Mouse (Mus musculus) heart, postnatal 0 days (tissue): ENCODE measurements around the gene Trank1.

Experiments used
- CTCF ChIP-seq: IDR thresholded peaks from 2 replicates; pipeline ENCODE4 v1.5.1; 2016; ENCODE audit warnings: antibody characterized with exemption, control low read depth, low read depth
- EP300 ChIP-seq: IDR thresholded peaks from 2 replicates; pipeline ENCODE4 v1.6.1; 2016; ENCODE audit warnings: antibody characterized with exemption, low read depth

DNA sequence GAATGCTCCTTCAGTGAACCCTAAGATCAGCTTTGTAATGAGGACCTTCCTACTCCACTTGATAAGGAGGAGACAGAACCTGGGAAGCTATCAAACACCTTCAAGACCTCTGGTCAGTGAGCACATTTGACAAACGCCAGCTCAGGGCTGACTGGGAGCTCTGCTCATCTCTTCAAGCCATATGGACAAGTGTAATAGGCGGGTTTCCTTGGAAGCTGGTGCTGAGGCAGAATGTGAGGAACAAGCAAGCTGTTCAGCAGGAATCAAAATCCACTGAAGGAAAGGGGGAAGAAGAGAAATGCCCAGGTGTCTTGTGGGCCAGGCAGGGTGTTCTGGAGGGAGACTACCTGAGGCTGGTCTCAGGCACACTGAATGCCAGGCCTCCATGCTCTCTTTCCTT lies 110.3 kb downstream of the Trank1 start:
- TF ChIP-seq CTCF (no peak), EP300 (no peak)
